Mouse (Mus musculus) thymus, postnatal 4 days (tissue): ENCODE results near the gene Pon3.

Source experiments
- DNase-seq: peaks from one replicate; pipeline ENCODE4 v3.0.0; 2021

Gene Pon3

GRCm38 (mm10) chr6:5177967-5178891 is 77.9 kb downstream of the Pon3 start:
- DNase-seq: no peak

- no peak for DNase-seq
Observed at GRCm38 (mm10) chr6:5174179-5174812, 81.8 kb downstream of the Pon3 start.

- no peak for DNase-seq
Observed at GRCm38 (mm10) chr6:5172571-5172970, 83.5 kb downstream of the Pon3 start.

- no peak for DNase-seq
Observed at GRCm38 (mm10) chr6:5171418-5171817, 84.7 kb downstream of the Pon3 start.
